In the genomic region with DNA sequence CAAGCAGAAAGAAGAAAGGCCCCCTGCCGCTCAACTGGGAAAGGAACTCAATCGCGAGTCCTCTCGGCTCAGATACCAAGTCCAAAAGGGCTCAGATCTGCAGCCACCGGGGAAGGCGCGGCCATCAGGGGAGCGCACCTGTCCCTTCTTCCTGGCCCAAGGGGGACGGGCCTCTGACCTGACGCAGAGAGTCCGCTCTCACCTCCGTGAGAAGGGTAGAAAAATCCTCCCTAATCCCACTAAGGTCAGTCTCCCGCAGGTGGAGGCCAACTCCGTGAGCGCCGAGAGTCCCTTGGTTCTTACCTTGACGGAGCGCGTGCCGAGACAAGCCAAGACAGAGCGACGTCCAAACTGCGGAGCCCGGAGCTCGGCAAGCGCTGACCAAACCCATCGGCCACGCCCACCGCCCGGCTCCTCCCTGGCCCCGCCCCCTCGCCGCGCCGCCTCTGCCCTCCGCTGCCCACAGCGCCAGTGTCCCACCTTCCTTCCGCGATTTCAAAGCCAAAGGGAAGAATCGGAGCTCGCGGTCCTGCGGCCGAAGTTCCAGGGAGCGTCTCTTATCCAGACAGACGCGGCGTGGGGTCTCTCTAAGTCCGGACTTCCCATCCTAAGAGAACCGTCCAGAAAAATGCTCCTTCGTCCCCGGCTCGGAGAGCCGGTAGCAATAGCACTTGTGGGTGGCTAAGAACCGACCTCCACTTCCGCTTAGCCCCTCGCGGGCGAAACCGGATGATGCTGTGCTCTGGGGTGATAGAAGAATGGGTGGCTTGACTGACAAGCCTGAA, we compare ENCODE assay signal across 8 mouse cellular contexts. TPM values are rescaled to one million over a fixed set of nuclear protein-coding genes. Genes with fewer than 3 reads are reported as not detected.
DNase-seq lines count a peak whose midpoint lies in the region; ATAC-seq and TF ChIP-seq lines count a peak whose summit lies in the region.

TSS of gene Tec (minus strand) at position 393 of the 785 bp plus-strand sequence.

- no peak within 1 kb of the TSS for H3K27ac ChIP-seq in forebrain, embryonic 12.5 days
- peak within 1 kb of the TSS; percentile 84 for H3K27ac ChIP-seq in heart, postnatal 0 days (ENCODE audit: low read depth)
- H3K27ac ChIP-seq in neural tube, embryonic 14.5 days (ENCODE audit: low read depth, low read length): no peak within 1 kb of the TSS

- peak within 1 kb of the TSS; percentile 62 for H3K9ac ChIP-seq in forebrain, embryonic 12.5 days
- peak within 1 kb of the TSS; percentile 69 for H3K9ac ChIP-seq in heart, postnatal 0 days (replicated peaks; ENCODE audit: low read depth, low read length)
- H3K9ac ChIP-seq in neural tube, embryonic 14.5 days (replicated peaks; ENCODE audit: low read depth, low read length): peak within 1 kb of the TSS; percentile 51

- WGBS in forebrain, embryonic 12.5 days: under 1% methylated on average over 56 of the region's 60 CpGs
- WGBS in heart, postnatal 0 days: under 1% methylated on average over 60 of the region's 60 CpGs
- WGBS in neural tube, embryonic 14.5 days: under 1% methylated on average over 60 of the region's 60 CpGs

- ATAC-seq in cerebellum, adult (ENCODE audit: insufficient number of reproducible peaks, low FRiP score, low TSS enrichment): peak; percentile 84
- ATAC-seq in forebrain, embryonic 12.5 days (ENCODE audit: low FRiP score): peak; percentile 97
- peak; percentile 95 for ATAC-seq in heart, postnatal 0 days (ENCODE audit: insufficient read depth, low read depth)
- peak; percentile 81 for ATAC-seq in neural tube, embryonic 14.5 days (ENCODE audit: low read depth)

- peak within 1 kb of the TSS; percentile 87 for H3K4me2 ChIP-seq in forebrain, embryonic 12.5 days
- H3K4me2 ChIP-seq in heart, postnatal 0 days (ENCODE audit: low read depth, low read length): peak within 1 kb of the TSS; percentile 94
- peak within 1 kb of the TSS; percentile 83 for H3K4me2 ChIP-seq in neural tube, embryonic 14.5 days (ENCODE audit: low read depth, low read length)

- no peak for TF ChIP-seq CTCF in E14TG2a.4 (conservative IDR thresholded peaks at IDR 0.05; ENCODE audit: low read length)
- TF ChIP-seq CTCF in heart, postnatal 0 days (IDR thresholded peaks at IDR 0.05; ENCODE audit: low read depth): no peak

- DNase-seq in heart, postnatal 0 days (ENCODE audit: low spot score): peak; percentile 88
- DNase-seq in kidney, postnatal 4 days: peak; percentile 96 to 97
- peak; percentile 93 to 94 for DNase-seq in lung, adult 18-20 months
- DNase-seq in testis, postnatal 10 days (ENCODE audit: low spot score): peak; percentile 97

- peaks cover 6% of the 10 kb centered on the region for H3K9me3 ChIP-seq in E14TG2a.4 (ENCODE audit: low read length)
- no peaks in the 10 kb centered on the region for H3K9me3 ChIP-seq in forebrain, embryonic 12.5 days
- H3K9me3 ChIP-seq in heart, postnatal 0 days (replicated peaks; ENCODE audit: control insufficient read depth, low read length): no peaks in the 10 kb centered on the region
- H3K9me3 ChIP-seq in neural tube, embryonic 14.5 days (ENCODE audit: control insufficient read depth, low read length): no peaks in the 10 kb centered on the region

- no peak for TF ChIP-seq EP300 in heart, postnatal 0 days (IDR thresholded peaks at IDR 0.05; ENCODE audit: low read depth)

- no peaks in the 10 kb centered on the region for H3K36me3 ChIP-seq in E14TG2a.4 (ENCODE audit: insufficient read depth, low read length)
- no peaks in the 10 kb centered on the region for H3K36me3 ChIP-seq in forebrain, embryonic 12.5 days (replicated peaks)
- H3K36me3 ChIP-seq in heart, postnatal 0 days (replicated peaks; ENCODE audit: control insufficient read depth, insufficient read depth, low read length): no peaks in the 10 kb centered on the region
- H3K36me3 ChIP-seq in neural tube, embryonic 14.5 days (ENCODE audit: control insufficient read depth, insufficient read depth, low read length): no peaks in the 10 kb centered on the region

- H3K4me1 ChIP-seq in E14TG2a.4 (replicated peaks; ENCODE audit: low read depth, low read length): peaks cover 30% of the 10 kb centered on the region
- peaks cover 10% of the 10 kb centered on the region for H3K4me1 ChIP-seq in forebrain, embryonic 12.5 days
- H3K4me1 ChIP-seq in heart, postnatal 0 days (ENCODE audit: control insufficient read depth, insufficient read depth): peaks cover 29% of the 10 kb centered on the region
- H3K4me1 ChIP-seq in neural tube, embryonic 14.5 days (ENCODE audit: control insufficient read depth, insufficient read depth, low read length): no peaks in the 10 kb centered on the region

- H3K4me3 ChIP-seq in E14TG2a.4 (replicated peaks; ENCODE audit: low read length): peak within 1 kb of the TSS; percentile 83
- peak within 1 kb of the TSS; percentile 52 for H3K4me3 ChIP-seq in forebrain, embryonic 12.5 days (replicated peaks)
- peak within 1 kb of the TSS; percentile 87 for H3K4me3 ChIP-seq in heart, postnatal 0 days (ENCODE audit: low read depth, low read length)
- peak within 1 kb of the TSS; percentile 48 for H3K4me3 ChIP-seq in neural tube, embryonic 14.5 days (ENCODE audit: low read depth, low read length)

- peaks cover 74% of the 10 kb centered on the region for H3K27me3 ChIP-seq in E14TG2a.4 (ENCODE audit: insufficient read depth, low read length)
- peaks cover 36% of the 10 kb centered on the region for H3K27me3 ChIP-seq in forebrain, embryonic 12.5 days
- no peaks in the 10 kb centered on the region for H3K27me3 ChIP-seq in heart, postnatal 0 days (ENCODE audit: control insufficient read depth, insufficient read depth, low read length)
- no peaks in the 10 kb centered on the region for H3K27me3 ChIP-seq in neural tube, embryonic 14.5 days (ENCODE audit: control insufficient read depth, insufficient read depth, low read length)

RNA-seq across cellular contexts. Expression of gene Tec, which starts in this region (rescaled TPM):
- polyA plus RNA-seq in forebrain, embryonic 12.5 days (2016; fragmentation: Nextera tagmentation; extraction: Ambion mirVana): 3.1 and 3.4 TPM in 2 replicates
- total RNA-seq in heart, postnatal 0 days (2014; rRNA removed; ENCODE audit: low replicate concordance): 4.2 and 11.1 TPM in 2 replicates
- polyA plus RNA-seq in heart, postnatal 0 days (2015; fragmentation: Nextera tagmentation; extraction: Ambion mirVana): 16.2 TPM in 2 replicates
- 5.8 and 10.8 TPM in 2 replicates for polyA plus RNA-seq in neural tube, embryonic 14.5 days (2014; fragmentation: Nextera tagmentation; extraction: Ambion mirVana)
